Mouse (Mus musculus): ENCODE results near the gene Kcnip1.

DNA sequence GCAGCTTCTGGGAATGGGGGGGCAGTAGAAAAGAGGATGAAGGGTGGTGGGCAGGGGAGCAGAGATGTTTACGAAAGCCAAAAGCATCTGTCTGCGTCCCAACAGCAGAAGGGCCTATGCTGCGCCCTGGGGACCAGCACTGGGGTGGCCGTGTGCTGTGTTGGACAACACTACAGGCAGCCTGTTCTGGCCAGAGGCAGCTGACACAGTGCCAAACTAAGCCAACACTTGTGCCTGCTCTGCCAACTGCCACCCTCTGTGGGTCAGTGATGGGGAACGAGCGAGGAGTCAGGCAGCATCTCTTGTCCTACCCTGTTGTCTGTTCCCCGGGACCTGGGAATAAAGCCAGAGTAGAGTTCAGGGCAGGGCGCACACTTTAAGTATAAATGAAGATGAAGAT is 260.6 kb downstream of the Kcnip1 start:
- TF ChIP-seq EP300 (IDR thresholded peaks at IDR 0.05; ENCODE audit: low read depth): no peak
- no peak for TF ChIP-seq CTCF (IDR thresholded peaks at IDR 0.05; ENCODE audit: low read depth)

Data from liver, embryonic 14.5 days (tissue).